Mouse (Mus musculus): ENCODE data around the gene Cdc34. TPM values are rescaled to one million over a fixed set of nuclear protein-coding genes. Genes with fewer than 3 reads are reported as not detected.

Gene Cdc34
- 20.2 and 34.0 TPM in 2 replicates for polyA plus RNA-seq (2021; fragmentation: Nextera tagmentation)
- long read RNA-seq, experiment 1, partial matches to known transcripts, result 4 of 9 reads
- long read RNA-seq, experiment 1, other reads (novel, unspliced or antisense), result 3 of 9 reads
- long read RNA-seq, experiment 2, transcript Cdc34-201 (5 exons, 1,266 nt), result major isoform, 5 of 13 reads
- long read RNA-seq, experiment 2, partial matches to known transcripts, result 5 of 13 reads
- long read RNA-seq, experiment 2, other reads (novel, unspliced or antisense), result 2 of 13 reads

DNA sequence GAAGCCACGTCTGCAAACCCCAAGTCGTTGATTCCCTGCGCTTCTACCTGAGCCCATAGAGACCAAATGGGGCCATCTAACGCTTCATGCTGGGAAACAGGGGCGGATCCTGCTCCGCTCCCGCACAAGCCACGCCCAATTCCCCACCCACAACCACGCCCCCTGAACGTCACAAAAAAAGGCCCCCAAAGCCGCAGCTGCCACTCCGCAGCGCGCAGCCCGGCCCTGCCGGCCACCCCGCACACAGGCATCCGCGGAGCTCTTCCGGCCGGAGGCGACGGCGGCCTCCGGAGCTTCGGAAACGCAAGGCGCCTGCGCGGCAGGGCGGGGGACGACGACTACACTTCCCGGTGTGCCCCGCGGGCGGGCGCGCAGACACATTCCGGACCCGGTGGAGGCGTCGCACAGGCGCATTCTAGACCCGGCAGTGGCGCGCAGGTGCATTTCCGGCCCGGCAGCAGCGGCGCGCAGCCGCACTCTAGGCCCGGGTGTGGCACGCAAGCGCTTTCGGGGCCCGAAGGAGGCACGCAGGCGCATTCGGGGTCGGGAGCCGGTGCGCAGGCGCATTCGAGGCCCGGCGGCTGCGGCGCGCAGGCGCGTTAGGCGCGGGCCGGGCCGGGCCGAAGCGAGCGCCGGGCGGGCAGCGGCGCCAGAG, at the start of gene Cdc34:
Gene Cdc34 (plus strand): TSS at position 605 of the 655 bp plus-strand sequence.

DNA sequence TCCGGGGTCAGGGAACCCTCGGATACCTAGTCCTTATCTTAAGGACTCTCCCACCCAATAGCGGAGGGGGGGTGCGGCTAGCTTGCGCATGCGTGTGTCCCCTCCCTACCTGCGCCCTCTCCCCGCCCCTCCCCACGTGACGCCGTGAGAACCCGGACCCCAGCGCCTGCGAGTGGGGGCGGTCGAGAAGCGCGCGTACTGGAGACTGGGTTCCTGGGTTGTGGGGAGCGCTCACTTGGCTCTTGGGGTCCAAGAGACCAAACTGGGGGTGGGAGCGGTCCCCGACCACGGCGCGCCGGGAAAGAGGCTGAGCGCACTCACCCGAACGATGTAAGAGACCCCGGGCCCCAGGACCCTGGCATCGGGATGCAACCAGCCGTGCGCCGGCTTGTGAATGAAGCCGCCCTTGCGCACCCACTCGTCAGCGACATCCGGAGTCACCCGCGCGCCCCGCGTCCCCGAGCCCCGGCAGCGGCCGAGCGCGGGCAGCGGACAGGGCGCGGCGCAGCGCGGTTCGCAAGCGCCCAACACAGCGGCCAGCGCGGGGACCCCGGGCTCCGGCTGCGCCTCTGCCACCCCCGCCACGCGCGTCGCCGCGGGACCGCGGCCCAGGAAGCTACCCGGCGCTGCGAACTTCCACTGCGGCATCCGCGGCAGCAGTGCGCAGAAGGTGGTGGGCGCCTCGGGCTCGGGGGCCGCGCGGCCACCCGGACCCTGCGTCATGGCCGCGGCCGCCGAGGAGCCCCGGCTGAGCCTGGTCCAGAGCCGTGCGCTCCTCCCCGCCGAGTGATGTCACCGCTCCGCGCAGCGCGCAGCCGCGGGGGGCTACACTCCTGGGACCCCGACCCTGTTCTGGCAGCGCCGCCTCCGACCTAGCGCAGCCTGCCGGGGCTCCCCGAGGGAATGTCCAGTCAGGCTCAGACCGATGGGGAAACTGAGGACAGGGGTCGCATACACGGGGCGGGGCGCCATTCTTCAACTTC, 44.6 kb upstream of the Cdc34 start, which contains the start of gene Shc2:
Gene Shc2 (minus strand): TSS at position 791 of the 983 bp plus-strand sequence.

DNA sequence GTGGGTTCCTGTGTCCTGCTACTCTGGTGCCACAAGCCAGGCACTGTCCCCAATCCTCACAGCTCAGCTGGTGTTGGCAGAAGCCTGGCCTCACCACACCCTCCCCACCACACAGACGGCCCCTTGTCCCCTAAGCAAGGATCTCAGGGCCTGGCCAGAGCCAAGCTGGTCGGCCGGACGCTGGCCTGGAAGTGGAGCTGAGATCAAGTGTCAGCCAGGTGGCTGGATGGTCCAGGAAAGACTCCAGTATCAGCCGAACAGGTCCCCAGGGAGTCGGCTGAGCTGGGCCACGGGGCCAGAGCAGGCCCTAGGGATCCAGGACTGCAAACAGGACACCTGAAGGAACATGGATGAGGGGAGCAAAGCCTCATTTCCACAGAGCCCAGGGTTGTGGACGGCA, 36.3 kb upstream of the Cdc34 start, which contains the start of gene Odf3l2:
Gene Odf3l2 (minus strand): TSS at position 28 of the 400 bp plus-strand sequence.

DNA sequence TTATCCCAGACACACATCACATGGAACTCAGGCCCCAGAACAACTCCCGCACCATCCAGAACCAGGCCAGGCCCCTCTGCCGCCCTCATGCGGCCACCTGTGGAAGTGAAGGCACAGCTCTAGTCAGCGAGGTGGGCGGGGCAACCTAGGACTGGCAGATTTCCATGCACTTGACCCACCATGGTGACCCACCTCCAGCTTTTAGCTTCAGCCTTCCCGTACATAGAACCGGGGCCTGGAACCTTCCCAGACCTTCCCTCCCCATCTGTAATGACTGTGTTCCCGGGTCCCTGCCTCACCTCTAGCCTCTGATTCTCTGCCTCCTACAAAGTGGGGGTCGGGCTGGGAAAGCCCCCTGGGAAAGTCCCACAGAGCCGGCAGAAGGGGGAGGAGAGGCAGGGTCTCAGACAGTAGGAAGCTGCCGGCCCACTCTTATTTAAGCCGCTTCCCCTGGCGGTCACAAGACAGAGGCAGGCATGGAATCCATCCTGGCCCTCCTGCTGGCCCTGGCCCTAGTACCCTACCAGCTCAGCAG, 17.8 kb upstream of the Cdc34 start, which contains the start of gene Madcam1:
Gene Madcam1 (plus strand): TSS at position 429 of the 535 bp plus-strand sequence.

DNA sequence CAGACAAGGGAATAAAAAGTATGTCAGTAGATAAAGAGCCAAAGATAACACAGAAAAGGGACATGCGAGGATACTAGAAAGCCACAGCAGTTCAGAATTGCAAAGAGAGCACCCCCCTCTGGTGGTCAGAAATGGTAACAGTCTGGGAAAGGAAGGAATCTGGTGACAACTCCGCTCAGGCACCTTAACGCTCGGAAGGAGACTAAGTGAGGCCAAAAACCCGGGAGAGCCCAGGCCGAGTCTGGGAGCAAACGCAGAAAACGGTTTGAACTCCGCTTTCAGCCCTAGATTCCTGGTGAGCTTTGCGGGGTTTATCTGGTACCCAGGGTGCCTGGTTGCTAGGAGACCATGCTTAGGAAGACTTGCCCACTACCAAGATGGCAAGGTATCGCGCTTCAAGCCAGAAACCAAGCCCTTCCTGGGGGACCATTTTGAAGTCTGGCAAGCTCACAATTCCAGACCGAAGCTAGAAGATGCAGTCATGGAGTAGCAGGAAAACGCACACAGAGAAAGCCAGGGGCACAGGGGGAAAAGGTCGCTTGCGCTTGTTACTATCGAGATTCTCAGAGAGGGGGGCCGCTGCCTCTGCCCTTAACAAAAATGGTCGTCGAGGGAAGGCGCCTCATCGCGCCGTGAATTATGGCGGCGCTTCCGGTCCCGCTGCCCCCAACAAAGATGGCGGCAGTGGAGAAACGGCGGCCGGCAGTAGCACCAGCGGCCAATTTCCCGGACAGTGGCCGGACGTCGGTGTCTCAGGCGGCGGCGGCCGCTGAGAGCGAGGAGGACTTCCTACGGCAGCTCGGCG, 13.0 kb upstream of the Cdc34 start, which contains the start of gene Tpgs1:
Gene Tpgs1 (plus strand): TSS at position 599 of the 805 bp plus-strand sequence.

DNA sequence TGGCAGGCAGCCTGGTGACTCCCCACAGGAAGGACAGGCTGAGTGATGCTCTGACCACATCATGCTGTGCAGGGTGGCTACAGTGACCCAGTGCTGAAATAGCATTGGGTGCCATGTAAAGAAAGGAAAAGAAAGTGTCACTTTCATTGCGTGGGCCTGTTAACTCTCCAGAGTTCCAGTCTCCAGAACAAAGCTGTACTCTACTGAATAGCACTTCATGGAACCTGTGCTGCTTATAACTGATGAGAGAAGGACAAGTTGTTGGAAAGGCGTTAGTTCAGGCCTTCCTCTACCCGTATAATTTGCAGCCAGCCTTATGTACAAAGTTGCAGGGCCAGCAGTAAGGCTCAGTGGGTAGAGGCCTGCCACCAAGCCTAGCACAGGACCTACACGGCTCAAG, 6.7 kb downstream of the Cdc34 start, which contains the start of gene Gzmm:
Gene Gzmm (plus strand): TSS at position 301 of the 400 bp plus-strand sequence.

DNA sequence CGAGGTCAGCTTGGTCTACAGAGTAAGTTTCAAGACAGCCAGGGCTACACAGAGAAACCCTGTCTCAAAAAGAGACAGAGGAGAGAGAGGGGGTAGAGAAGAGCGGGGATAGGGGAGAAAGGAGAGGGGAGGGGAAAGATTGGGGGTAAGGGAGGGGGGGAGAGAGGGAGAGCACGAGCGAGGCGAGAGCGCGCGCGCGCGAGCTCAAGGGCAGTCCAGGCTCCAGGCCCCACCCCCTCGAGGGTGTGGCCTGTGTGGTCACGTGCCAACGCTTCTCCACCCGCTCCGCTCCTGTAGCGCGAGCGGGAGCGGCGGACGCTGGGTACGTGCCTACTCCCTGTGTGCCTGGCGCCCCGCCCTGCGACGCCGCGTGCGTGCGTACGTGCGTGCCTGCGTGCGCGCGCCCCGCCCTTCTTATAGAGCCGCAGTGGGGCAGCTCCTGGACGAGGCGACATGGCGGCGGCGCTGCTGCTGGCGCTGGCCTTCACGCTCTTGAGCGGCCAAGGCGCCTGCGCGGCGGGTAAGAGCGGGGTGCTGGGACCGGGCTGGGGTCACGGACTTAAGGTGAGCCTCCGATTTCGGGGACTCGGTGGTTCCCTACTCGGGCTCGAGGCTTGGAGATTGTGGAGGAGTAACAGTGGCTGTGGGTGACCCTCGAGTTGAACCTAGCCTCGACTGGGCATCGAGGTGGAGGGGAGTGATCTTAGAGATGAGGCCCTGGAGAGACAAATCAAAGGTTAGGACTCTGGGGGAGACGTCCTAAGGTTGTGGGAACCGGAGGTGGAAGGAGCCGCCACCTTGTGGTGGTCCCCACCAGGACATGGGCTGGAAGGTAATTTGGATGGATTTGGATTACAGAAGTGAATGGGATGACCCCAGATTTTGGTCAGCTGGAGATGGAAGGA, 22.3 kb downstream of the Cdc34 start, which contains the start of gene Bsg:
Gene Bsg (plus strand): TSS at position 427 of the 905 bp plus-strand sequence.

DNA sequence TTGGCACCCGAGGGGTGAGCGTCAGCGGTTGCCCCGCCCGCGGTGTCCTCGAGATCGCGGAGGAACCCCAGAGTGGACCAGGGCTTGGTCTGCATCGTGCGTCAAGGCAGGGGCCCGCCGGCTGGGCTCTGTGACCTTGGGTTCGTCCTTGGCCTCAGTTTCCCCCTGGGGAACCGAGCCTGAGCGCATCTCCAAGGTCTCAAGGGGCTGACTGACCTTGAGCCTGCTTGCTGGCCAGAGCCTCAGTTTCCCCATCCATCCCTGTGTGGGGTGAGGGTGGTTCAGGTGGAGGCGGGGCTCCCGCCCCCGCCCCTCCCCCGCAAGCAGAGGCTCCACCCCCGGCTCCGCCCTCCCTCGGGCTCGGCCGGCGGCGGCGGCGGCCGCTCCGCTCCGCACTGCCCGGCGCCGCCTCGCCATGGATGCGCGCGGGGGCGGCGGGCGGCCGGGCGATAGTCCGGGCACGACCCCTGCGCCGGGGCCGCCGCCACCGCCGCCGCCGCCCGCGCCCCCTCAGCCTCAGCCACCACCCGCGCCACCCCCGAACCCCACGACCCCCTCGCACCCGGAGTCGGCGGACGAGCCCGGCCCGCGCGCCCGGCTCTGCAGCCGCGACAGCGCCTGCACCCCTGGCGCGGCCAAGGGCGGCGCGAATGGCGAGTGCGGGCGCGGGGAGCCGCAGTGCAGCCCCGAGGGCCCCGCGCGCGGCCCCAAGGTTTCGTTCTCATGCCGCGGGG, 34.4 kb downstream of the Cdc34 start, which contains the start of gene Hcn2:
Gene Hcn2 (plus strand): TSS at position 381 of the 734 bp plus-strand sequence.

Other genes with a start within 250 kb of the Cdc34 start
- not detected in 2 replicates for gene Vmn2r83, start 213.5 kb upstream of the Cdc34 start, polyA plus RNA-seq (2021; fragmentation: Nextera tagmentation)
- 6.0 and 8.3 TPM in 2 replicates for gene Plpp2, start 148.4 kb upstream of the Cdc34 start, polyA plus RNA-seq (2021; fragmentation: Nextera tagmentation)
- 23.5 and 23.7 TPM in 2 replicates for gene Mier2, start 127.0 kb upstream of the Cdc34 start, polyA plus RNA-seq (2021; fragmentation: Nextera tagmentation)
- 1.4 and 2.3 TPM in 2 replicates for gene Theg, start 94.9 kb upstream of the Cdc34 start, polyA plus RNA-seq (2021; fragmentation: Nextera tagmentation)
- gene C2cd4c, start 68.2 kb upstream of the Cdc34 start, polyA plus RNA-seq (2021; fragmentation: Nextera tagmentation), result 0.83 and 1.3 TPM in 2 replicates
- gene Shc2, start 44.3 kb upstream of the Cdc34 start, polyA plus RNA-seq (2021; fragmentation: Nextera tagmentation), result 2.0 and 14.5 TPM in 2 replicates
- 0.27 and 0.31 TPM in 2 replicates for gene Odf3l2, start 36.5 kb upstream of the Cdc34 start, polyA plus RNA-seq (2021; fragmentation: Nextera tagmentation)
- not detected in 2 replicates for gene Madcam1, start 17.6 kb upstream of the Cdc34 start, polyA plus RNA-seq (2021; fragmentation: Nextera tagmentation)
- gene Tpgs1, start 12.8 kb upstream of the Cdc34 start, polyA plus RNA-seq (2021; fragmentation: Nextera tagmentation), result 153 and 198 TPM in 2 replicates
- gene Gzmm, start 6.8 kb downstream of the Cdc34 start, polyA plus RNA-seq (2021; fragmentation: Nextera tagmentation), result 0.33 and 0.59 TPM in 2 replicates
- 1,192 and 1,209 TPM in 2 replicates for gene Bsg, start 22.3 kb downstream of the Cdc34 start, polyA plus RNA-seq (2021; fragmentation: Nextera tagmentation)
- gene Hcn2, start 34.4 kb downstream of the Cdc34 start, polyA plus RNA-seq (2021; fragmentation: Nextera tagmentation), result 2.8 and 11.0 TPM in 2 replicates
- gene Polrmt, start 64.4 kb downstream of the Cdc34 start, polyA plus RNA-seq (2021; fragmentation: Nextera tagmentation), result 16.1 and 23.3 TPM in 2 replicates
- 5.9 and 7.2 TPM in 2 replicates for gene Fgf22, start 72.9 kb downstream of the Cdc34 start, polyA plus RNA-seq (2021; fragmentation: Nextera tagmentation)
- gene Rnf126, start 84.8 kb downstream of the Cdc34 start, polyA plus RNA-seq (2021; fragmentation: Nextera tagmentation), result 8.2 and 82.8 TPM in 2 replicates
- gene Fstl3, start 95.1 kb downstream of the Cdc34 start, polyA plus RNA-seq (2021; fragmentation: Nextera tagmentation), result 1.2 and 1.8 TPM in 2 replicates
- gene Prss57, start 108.8 kb downstream of the Cdc34 start, polyA plus RNA-seq (2021; fragmentation: Nextera tagmentation), result 1.1 and 2.3 TPM in 2 replicates
- 53.6 and 165 TPM in 2 replicates for gene Palm, start 111.4 kb downstream of the Cdc34 start, polyA plus RNA-seq (2021; fragmentation: Nextera tagmentation)
- 0.13 and 0.25 TPM in 2 replicates for gene Misp, start 138.8 kb downstream of the Cdc34 start, polyA plus RNA-seq (2021; fragmentation: Nextera tagmentation)
- gene Ptbp1, start 172.2 kb downstream of the Cdc34 start, polyA plus RNA-seq (2021; fragmentation: Nextera tagmentation), result 15.2 and 16.7 TPM in 2 replicates
- 5.8 and 7.2 TPM in 2 replicates for gene Prtn3, start 192.3 kb downstream of the Cdc34 start, polyA plus RNA-seq (2021; fragmentation: Nextera tagmentation)
- 33.9 and 47.5 TPM in 2 replicates for gene Plppr3, start 192.4 kb downstream of the Cdc34 start, polyA plus RNA-seq (2021; fragmentation: Nextera tagmentation)
- gene Elane, start 204.1 kb downstream of the Cdc34 start, polyA plus RNA-seq (2021; fragmentation: Nextera tagmentation), result not detected in 2 replicates
- gene Cfd, start 208.7 kb downstream of the Cdc34 start, polyA plus RNA-seq (2021; fragmentation: Nextera tagmentation), result not detected in 2 replicates
- 30.8 and 51.7 TPM in 2 replicates for gene Med16, start 226.7 kb downstream of the Cdc34 start, polyA plus RNA-seq (2021; fragmentation: Nextera tagmentation)
- gene Gm26602, start 228.7 kb downstream of the Cdc34 start, polyA plus RNA-seq (2021; fragmentation: Nextera tagmentation), result not detected in 2 replicates
- 4.6 and 5.7 TPM in 2 replicates for gene Kiss1r, start 234.8 kb downstream of the Cdc34 start, polyA plus RNA-seq (2021; fragmentation: Nextera tagmentation)
- gene R3hdm4, start 239.0 kb downstream of the Cdc34 start, polyA plus RNA-seq (2021; fragmentation: Nextera tagmentation), result 220 and 307 TPM in 2 replicates
- gene Arid3a, start 244.8 kb downstream of the Cdc34 start, polyA plus RNA-seq (2021; fragmentation: Nextera tagmentation), result 1.3 and 1.9 TPM in 2 replicates

Measured in left cerebral cortex, adult 6 months (tissue).